Comparison of ENCODE assay signal across 12 mouse cellular contexts in the genomic region with DNA sequence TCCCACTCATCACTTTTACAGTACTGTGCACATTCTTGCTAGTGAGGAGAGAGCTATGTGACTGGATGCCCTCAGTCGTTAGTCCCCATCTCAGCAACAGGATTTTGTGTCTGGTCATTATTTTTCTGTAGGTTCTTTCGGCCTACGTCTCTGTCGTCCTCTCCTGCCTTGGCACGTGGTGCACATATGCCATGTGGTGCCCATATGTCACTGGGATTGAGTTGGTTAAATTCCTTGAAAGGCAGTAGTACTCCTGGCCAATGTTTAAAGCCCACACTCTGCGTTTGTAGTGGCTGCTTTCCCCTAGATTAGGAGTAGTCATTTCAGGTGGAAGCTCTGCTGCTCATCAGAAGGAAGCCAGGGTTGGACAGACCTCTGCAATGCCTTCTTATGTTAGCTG.
"Had no signal": no experiment of that assay in that cellular context is flagged by ENCODE, and none has a peak within 500 bp of the region (broad histone marks: within the 10 kb centered on the region; RNA-seq: fewer than 3 reads in every experiment).

No protein-coding gene starts in this region.

- H3K27ac ChIP-seq: left cerebral cortex, adult 2 months; limb, embryonic 12.5 days; liver, embryonic 13.5 days; lung, embryonic 15.5 days; macrophage; midbrain, embryonic 13.5 days had no signal

- DNase-seq: kidney, postnatal 25 days; liver; liver, embryonic 13.5 days; liver, postnatal 0 days; lung, postnatal 14 days; right cerebral cortex, postnatal 14 days; thymus, postnatal 36 days had no signal

- H3K4me2 ChIP-seq: limb, embryonic 12.5 days; liver, embryonic 13.5 days; lung, embryonic 15.5 days; midbrain, embryonic 13.5 days had no signal

- H3K4me3 ChIP-seq: left cerebral cortex, adult 2 months; limb, embryonic 12.5 days; liver, embryonic 13.5 days; lung, embryonic 15.5 days; midbrain, embryonic 13.5 days had no signal

- ATAC-seq: liver, postnatal 0 days; midbrain, embryonic 13.5 days had no signal

- H3K9me3 ChIP-seq: lung, embryonic 15.5 days; midbrain, embryonic 13.5 days had no signal

- H3K9ac ChIP-seq: limb, embryonic 12.5 days; liver, embryonic 13.5 days; liver, postnatal 0 days; lung, embryonic 15.5 days; midbrain, embryonic 13.5 days had no signal

- H3K4me1 ChIP-seq: limb, embryonic 12.5 days; lung, embryonic 15.5 days; midbrain, embryonic 13.5 days had no signal

- H3K27me3 ChIP-seq: limb, embryonic 12.5 days; liver, embryonic 13.5 days; lung, embryonic 15.5 days; midbrain, embryonic 13.5 days had no signal
